ENCODE assay signal across 8 mouse cellular contexts in the genomic region with DNA sequence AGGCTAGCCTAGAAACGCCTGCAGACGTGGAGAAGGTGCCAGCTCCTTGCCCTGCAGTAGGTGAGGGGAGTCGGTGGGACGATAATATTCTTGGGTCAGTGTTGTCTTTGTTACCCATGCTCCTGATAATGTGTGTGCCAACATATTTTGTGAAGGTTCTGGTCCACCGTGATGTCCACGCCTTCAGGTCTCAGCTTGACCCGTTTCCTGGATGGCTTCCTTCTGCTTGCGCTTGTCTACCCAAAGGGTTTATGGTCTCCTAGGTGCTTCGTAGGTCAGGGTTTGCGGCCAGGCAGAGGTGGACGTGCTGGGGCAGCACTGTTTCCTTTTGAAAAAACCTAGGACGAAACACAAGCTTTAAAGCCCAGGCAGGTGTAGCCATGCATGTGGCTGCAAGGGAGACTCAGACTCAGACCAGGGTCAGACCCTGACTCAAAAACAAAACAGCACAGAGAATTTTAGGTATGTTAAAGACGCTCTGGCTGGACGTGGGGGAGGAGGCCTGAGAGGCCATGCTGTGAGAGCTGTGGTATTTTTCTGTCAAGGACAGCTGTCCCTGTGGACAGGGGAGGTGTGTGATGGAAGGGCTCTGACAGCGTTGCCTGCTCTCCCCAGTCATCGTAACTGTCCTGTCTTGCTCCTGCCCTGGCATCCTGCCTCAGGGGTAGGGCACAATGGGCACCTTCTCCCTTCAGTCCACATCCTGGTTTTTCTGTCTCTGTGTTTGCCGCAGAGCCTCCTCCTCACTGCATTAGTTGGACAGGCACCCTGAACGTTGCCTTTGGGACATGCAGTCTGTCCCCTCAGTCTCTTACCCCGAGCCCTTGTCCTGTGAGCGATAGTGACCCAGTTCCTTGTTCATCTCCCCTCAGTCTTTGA. TPM values are rescaled to one million over a fixed set of nuclear protein-coding genes. Genes with fewer than 3 reads are reported as not detected.
DNase-seq lines count a peak whose midpoint lies in the region; ATAC-seq and TF ChIP-seq lines count a peak whose summit lies in the region.

No protein-coding gene starts in this region.

- no peaks in the 10 kb centered on the region for H3K27me3 ChIP-seq in kidney, postnatal 0 days (ENCODE audit: insufficient read depth, low read length)
- no peaks in the 10 kb centered on the region for H3K27me3 ChIP-seq in hindbrain, embryonic 10.5 days (ENCODE audit: insufficient read depth, poor library complexity, severe bottlenecking)
- H3K27me3 ChIP-seq in midbrain, embryonic 16.5 days (ENCODE audit: control insufficient read depth, insufficient read depth, low read depth, low read length), result no peaks in the 10 kb centered on the region

- peak overlapping the region; percentile 84 for H3K27ac ChIP-seq in kidney, postnatal 0 days
- H3K27ac ChIP-seq in hindbrain, embryonic 10.5 days, result peak overlapping the region; percentile 76
- no peak overlapping the region for H3K27ac ChIP-seq in midbrain, embryonic 16.5 days (ENCODE audit: low read length)

- H3K36me3 ChIP-seq in kidney, postnatal 0 days (ENCODE audit: insufficient read depth, low read length), result 0 out of 2 replicates have a peak, but pooled peaks cover 4% of the 10 kb centered on the region
- peaks cover 34% of the 10 kb centered on the region for H3K36me3 ChIP-seq in hindbrain, embryonic 10.5 days
- H3K36me3 ChIP-seq in midbrain, embryonic 16.5 days (ENCODE audit: control insufficient read depth, insufficient read depth, low read length), result no peaks in the 10 kb centered on the region

- intact Hi-C loops in left cerebral cortex, postnatal 10 days (cut with DNase I), result no loop called here

- H3K4me2 ChIP-seq in kidney, postnatal 0 days (ENCODE audit: low read length), result peak overlapping the region; percentile 74
- H3K4me2 ChIP-seq in midbrain, embryonic 16.5 days (ENCODE audit: low read length), result 0 out of 2 replicates have a peak overlapping the region, but pooled peaks have one; percentile 3

- H3K4me3 ChIP-seq in kidney, postnatal 0 days (replicated peaks; ENCODE audit: low read depth, low read length), result no peak overlapping the region
- 0 out of 2 replicates have a peak overlapping the region, but pooled peaks have one; percentile 3 for H3K4me3 ChIP-seq in hindbrain, embryonic 10.5 days
- H3K4me3 ChIP-seq in midbrain, embryonic 16.5 days (ENCODE audit: low read depth, low read length), result no peak overlapping the region

- no peak for ATAC-seq in kidney, postnatal 0 days (replicated peaks; ENCODE audit: low FRiP score, low read depth)
- no peak for ATAC-seq in midbrain, embryonic 16.5 days

- 24% methylated on average over 20 of the region's 20 CpGs for WGBS in kidney, postnatal 0 days
- WGBS in hindbrain, embryonic 10.5 days, result 45% methylated on average over 20 of the region's 20 CpGs
- 54% methylated on average over 20 of the region's 20 CpGs for WGBS in midbrain, embryonic 16.5 days

- H3K9ac ChIP-seq in kidney, postnatal 0 days (ENCODE audit: low read depth, low read length), result peak overlapping the region; percentile 41; the same call in 1 of the 2 replicates
- peak overlapping the region; percentile 45 for H3K9ac ChIP-seq in midbrain, embryonic 16.5 days (ENCODE audit: low read depth, low read length)

- TF ChIP-seq CTCF in kidney, postnatal 0 days (IDR thresholded peaks at IDR 0.05; ENCODE audit: low read depth), result no peak

- H3K9me3 ChIP-seq in kidney, postnatal 0 days (replicated peaks; ENCODE audit: low read length), result no peaks in the 10 kb centered on the region
- no peaks in the 10 kb centered on the region for H3K9me3 ChIP-seq in hindbrain, embryonic 10.5 days
- no peaks in the 10 kb centered on the region for H3K9me3 ChIP-seq in midbrain, embryonic 16.5 days (replicated peaks; ENCODE audit: control insufficient read depth, low read length, poor library complexity, severe bottlenecking)

- DNase-seq in kidney, postnatal 0 days (ENCODE audit: low spot score), result peak; percentile 73
- no peak for DNase-seq in kidney, adult 9 months
- DNase-seq in cerebellum, adult 9-11 months, result peak; percentile 76
- DNase-seq in hindbrain, embryonic 10.5 days (ENCODE audit: low spot score), result no peak
- DNase-seq in right cerebral cortex, adult 2 months (ENCODE audit: low spot score in 2 of 2), result no peak
- DNase-seq in thymus, postnatal 10 days (ENCODE audit: low spot score in 2 of 2), result no peak
- no peak for DNase-seq in left cerebral cortex, postnatal 10 days (ENCODE audit: extremely low spot score in 1 of 2, low spot score in 2 of 2)

- H3K4me1 ChIP-seq in kidney, postnatal 0 days (replicated peaks; ENCODE audit: insufficient read depth, low read length), result peaks cover 47% of the 10 kb centered on the region
- peaks cover 91% of the 10 kb centered on the region for H3K4me1 ChIP-seq in hindbrain, embryonic 10.5 days (replicated peaks)
- H3K4me1 ChIP-seq in midbrain, embryonic 16.5 days (ENCODE audit: control insufficient read depth, insufficient read depth, low read length), result peaks cover 58% of the 10 kb centered on the region

RNA-seq across cellular contexts. Expression of gene Sec14l1, which starts 5.6 kb away (rescaled TPM):
- polyA plus RNA-seq in kidney, postnatal 0 days (2015; fragmentation: Nextera tagmentation; extraction: Ambion mirVana), result 87.6 and 93.7 TPM in 2 replicates
- 57.0 and 58.2 TPM in 2 replicates for polyA plus RNA-seq in hindbrain, embryonic 10.5 days (2016; fragmentation: Nextera tagmentation; extraction: Ambion mirVana)
- polyA plus RNA-seq in midbrain, embryonic 16.5 days (2015; fragmentation: Nextera tagmentation; extraction: Ambion mirVana), result 60.7 and 63.4 TPM in 2 replicates
- 100 to 1,000 TPM; 144 to 145 TPM for total RNA-seq in left cerebral cortex, postnatal 10 days (2021)

Comparison
In these comparisons a context has a peak if more than half of its experiments do, and no peak if none do; other contexts are left out.
1. DNase-seq: peak in kidney, postnatal 0 days (single experiment) and cerebellum, adult 9-11 months (single experiment); none in kidney, adult 9 months (single experiment), hindbrain, embryonic 10.5 days (single experiment), right cerebral cortex, adult 2 months (0 of 2), thymus, postnatal 10 days (0 of 2) and left cerebral cortex, postnatal 10 days (0 of 2).